Mouse (Mus musculus) layer of hippocampus, postnatal 36 days (tissue): ENCODE measurements around the gene Dek. TPM values are rescaled to one million over a fixed set of nuclear protein-coding genes. Genes with fewer than 3 reads are reported as not detected.

Source experiments
- DNase-seq, 2 experiments: peaks; one replicate each; pipeline ENCODE4 v3.0.0; 2022
- total RNA-seq, 2 experiments: library from RNA; stranded (reverse); gene quantifications; 2 replicates each; pipeline ENCODE4 v1.2.3; 2021

Gene Dek
- 10 to 100 TPM; 45.2 to 48.0 TPM for total RNA-seq

DNA sequence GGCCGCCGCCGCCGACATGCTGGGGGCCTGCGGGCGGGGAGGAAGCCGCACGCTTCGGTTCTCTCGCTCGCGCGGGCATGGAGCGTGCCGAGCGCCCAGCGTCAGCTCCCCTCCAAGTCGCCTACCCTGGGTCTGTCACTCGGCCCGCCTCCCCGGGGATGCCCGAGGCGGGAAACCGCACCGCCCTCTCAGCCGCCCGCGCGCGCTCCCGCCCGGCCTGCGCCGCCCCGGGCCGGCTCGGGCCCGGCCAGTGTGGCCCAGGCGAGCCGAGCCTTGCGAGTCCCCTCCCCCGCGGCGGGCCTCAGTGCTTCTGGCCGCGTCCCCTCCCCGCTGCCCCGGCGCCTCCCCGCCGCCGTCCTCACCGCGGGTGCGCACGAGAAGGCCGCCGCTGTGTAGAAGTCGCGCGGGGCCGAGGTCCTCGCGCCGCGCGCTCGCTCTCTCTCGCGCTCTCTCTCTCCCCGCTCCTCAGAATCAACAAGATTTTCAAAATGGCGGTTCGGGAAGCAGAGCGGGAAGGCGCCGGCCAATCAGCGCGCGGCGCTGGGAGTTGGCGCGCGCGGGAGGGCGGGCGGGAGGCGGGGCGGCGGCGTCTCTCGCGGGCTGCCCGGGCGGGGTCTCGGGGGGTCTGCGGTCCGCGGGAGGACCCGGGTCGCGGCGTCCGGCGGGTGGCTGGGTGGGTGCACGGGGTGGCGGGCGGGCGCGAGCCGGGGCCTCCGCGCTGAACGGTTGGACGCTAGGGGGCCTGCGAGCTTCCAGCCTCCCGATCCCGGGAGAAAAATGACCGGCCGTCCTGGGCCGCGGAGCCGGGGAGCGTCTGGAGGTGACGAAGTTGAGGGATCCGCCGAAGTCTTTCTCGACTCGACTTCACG lies at the start of gene Dek:
Gene Dek, minus strand, starts transcription at position 491 of the 869 bp plus-strand sequence.
- peak; percentile 82 to 84 for DNase-seq

DNA sequence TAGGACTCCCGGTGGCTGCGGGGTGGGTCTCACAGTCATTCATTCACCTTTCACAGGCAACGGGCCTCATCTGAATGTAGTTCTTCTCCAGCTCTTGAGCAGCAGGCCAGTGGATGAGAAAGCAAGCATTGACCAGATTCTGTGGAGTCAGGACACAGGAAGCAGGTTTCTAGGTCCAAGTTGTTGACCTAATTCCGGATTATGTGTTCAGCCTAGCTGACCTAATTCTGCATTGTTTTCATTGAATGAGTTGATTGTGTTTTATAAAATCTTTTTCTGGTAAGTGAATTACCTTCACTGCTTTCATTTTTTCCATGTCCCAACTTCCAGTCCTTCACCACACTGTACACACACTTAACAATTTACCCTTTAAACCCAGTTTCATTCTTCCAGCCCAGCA lies 48.9 kb upstream of the Dek start:
- DNase-seq = no peak

GRCm38 (mm10) chr13:47153206-47153605 lies 47.2 kb upstream of the Dek start:
- DNase-seq = no peak

DNA sequence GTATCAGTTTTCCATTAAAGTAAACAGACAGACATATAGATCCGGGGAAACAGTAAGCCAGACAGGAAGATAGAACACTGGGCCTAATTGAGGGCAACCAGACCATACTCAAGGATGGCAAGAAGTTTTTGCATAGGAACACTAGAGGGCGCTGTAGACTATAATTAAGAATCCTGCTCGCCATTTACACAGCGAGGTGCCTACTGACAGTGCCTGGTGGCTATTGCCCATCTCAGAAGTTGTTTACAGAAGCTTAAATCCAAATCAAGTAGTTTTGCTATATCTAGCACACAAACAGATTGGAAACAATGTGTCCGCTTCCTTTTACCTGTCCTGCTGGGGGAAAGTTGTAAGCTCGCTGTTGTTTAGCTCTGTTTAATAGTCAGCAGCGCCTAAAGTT lies 46.4 kb upstream of the Dek start:
- DNase-seq = peak in 1 of 2 experiments; percentile 13

DNA sequence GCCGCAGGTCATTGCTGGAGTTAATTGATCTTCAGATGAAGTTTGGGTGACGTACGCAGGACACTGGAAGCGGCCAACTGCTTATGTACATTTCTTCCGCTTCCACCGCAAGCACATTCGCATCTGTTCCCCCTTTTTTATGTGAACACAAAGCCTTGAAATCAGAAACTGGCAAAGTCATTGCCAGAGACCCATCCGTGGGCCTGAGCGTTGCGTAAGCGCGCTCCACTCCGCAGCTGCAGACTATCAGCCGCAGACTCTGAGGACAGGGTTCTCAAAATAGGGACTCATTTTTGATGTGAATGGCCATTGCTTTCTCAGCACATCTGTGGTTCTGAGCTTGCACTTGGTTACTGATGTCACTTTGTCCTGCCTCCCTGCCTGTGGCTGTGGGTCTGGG lies 45.1 kb upstream of the Dek start:
- DNase-seq = peak in 1 of 2 experiments; percentile 18

- DNase-seq = no peak
Measured at GRCm38 (mm10) chr13:47149993-47150392, 44.0 kb upstream of the Dek start.

DNA sequence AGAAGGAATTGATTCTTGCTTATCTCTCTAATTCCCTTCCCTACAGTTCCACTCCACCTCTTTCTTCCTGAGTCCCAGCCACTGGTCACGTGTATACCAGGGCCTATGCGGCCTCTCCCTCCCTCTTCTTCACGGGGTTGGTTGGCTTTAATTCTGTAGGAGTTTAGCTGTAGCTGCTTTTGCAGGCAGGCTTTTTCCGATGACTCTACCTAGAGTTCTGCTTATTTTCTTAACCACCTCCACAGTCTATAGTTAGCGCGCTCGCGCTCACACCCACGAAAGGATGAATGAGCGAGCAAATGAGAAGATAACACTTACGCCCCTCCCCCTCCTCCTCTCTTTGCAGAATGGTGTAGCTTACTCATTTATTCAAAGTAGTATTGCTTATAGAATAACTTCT lies 42.6 kb upstream of the Dek start:
- no peak for DNase-seq

GRCm38 (mm10) chr13:47146388-47146787 lies 40.4 kb upstream of the Dek start:
- DNase-seq = no peak

DNA sequence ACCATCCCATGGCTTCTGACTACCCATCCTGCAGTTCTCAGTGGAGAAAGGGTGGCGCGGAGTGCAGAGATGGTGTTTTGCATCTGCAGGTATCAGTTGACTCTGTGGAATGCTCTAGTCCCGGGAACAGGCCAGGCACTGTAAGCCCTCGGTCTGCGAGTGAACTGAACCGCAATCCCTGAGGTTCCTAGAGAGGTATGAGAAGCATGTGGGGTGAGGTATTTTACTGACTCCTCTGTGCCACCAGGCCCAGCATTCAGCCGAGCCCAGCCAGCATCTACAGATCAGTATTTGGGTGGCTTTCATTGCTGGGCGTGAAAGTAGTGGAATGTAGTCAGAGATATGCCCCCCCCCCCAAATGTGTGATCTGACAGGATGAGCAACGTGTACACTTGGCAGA lies 39.9 kb upstream of the Dek start:
- DNase-seq = no peak

DNA sequence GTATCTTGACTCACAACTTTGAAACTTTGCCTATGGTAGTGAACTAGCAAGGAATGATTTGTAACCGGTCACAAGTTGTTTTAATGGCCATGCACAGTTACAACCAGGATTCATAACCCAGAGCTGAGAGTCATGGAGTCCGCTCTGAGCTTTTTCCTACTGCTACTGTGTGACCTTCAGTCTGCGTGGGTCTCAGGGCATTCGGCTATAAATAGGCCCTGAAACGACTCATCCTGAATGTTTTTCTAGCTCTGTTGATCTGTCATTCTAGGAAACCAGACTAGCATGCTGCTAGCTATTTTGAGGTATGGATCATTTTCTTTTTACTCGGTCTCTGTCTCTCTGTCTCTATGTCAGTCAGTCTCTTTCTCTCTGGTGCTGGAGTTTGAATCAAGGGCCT lies 36.8 kb upstream of the Dek start:
- no peak for DNase-seq

GRCm38 (mm10) chr13:47135741-47136140 lies 29.7 kb upstream of the Dek start:
- no peak for DNase-seq

- no peak for DNase-seq
Measured at GRCm38 (mm10) chr13:47134836-47135235, 28.8 kb upstream of the Dek start.

DNA sequence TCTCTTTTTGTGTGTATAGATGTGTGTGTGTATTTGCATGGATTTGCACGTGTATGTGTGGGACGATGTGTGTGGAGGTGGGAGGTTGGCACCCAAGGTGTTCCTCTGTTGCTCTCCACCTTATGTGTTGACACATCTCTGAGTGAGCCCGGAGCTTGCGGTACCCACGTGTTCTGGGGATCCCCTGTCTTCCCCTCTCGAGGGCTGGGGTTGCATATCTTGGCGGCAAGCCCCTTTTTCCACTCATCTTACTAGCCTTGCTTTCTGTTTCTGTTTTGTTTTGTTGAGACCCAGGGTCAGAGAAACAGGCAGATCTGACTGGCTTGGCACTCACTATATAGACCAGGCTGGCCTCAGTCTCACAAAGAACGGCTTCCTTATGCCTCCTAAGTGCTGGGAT lies 27.1 kb upstream of the Dek start:
- DNase-seq = no peak

GRCm38 (mm10) chr13:47129090-47129489 lies 23.1 kb upstream of the Dek start:
- DNase-seq = no peak

GRCm38 (mm10) chr13:47125595-47125994 lies 19.6 kb upstream of the Dek start:
- no peak for DNase-seq

DNA sequence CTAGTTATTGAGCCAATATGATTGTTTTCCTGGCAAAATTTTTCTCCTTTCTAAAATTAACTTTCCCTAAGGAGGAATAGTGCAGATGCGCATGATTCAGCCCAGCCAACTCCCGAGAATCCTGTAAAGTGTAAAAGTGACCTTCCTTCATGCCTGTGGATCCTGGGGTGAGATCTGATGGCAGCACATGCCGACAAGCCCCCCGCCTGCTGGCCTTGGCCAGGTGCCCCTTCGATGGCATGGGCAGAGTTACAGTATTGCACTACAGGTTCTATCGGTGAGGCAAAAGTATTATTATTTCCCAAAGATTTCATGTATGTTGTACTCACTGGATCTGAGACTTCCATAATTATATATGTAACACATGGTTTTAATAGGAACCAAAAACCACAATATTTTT lies 19.0 kb upstream of the Dek start:
- DNase-seq = no peak

GRCm38 (mm10) chr13:47124449-47124848 lies 18.4 kb upstream of the Dek start:
- DNase-seq = no peak

DNA sequence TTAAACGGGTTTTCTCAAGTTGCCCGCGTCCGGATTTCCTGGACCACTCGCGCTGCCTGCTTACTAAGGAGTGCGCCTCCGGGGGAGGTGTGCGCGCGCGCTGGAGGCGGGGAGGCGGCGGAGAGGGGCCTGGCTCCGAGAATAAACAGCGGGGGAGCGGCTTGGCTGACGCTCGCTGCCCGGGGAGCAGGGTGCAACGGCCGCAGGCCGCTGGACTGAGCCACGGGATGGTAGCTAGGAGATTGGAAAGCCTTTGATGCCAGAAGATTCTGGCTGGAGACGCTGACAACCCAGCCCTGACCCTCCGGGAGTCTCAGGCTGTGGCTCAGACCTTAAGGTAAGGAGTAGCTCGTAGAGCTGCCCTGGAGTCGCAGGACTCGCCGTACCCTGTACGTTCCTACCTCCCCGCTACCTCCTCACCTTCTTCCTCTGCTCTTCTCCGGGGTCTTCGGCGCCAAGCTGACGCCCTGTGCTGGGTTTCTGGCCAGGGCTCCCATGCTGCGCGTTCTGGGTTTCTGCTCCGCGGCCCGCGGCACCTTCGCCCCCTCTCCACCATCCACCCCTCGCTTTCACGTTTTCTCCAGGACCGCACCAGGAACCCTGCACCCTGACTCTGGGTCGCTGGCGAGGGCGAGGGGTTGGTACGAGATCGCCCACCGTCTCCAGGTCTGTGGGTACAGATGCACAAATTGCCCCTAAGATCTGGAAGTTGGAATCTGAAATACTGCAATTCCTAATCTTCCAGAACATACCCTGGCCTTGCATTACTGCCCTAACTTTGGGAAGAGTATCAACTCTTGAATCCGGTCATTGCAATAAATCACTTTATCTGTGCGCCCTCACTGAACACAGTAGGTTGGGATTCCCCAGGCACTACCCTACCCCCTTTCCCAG lies 16.8 kb upstream of the Dek start, which contains the start of gene Rnf144b:
Gene Rnf144b, plus strand, starts transcription at position 120 of the 894 bp plus-strand sequence.
- peak; percentile 31 to 34 for DNase-seq

GRCm38 (mm10) chr13:47121333-47121889 lies 15.4 kb upstream of the Dek start:
- DNase-seq = no peak

GRCm38 (mm10) chr13:47116000-47116399 lies 10.0 kb upstream of the Dek start:
- no peak for DNase-seq

- no peak for DNase-seq
Measured at GRCm38 (mm10) chr13:47112924-47113323, 6.9 kb upstream of the Dek start.

GRCm38 (mm10) chr13:47112056-47112455 lies 6.1 kb upstream of the Dek start:
- no peak for DNase-seq

- no peak for DNase-seq
Measured at GRCm38 (mm10) chr13:47111185-47111584, 5.2 kb upstream of the Dek start.
